Mouse (Mus musculus): Measurements from ENCODE around the gene Tiparp. TPM values are rescaled to one million over a fixed set of nuclear protein-coding genes. Genes with fewer than 3 reads are reported as not detected.

The Tiparp gene
- polyA plus RNA-seq, 1 experiment from 2014 or later, result 34.8 TPM

DNA sequence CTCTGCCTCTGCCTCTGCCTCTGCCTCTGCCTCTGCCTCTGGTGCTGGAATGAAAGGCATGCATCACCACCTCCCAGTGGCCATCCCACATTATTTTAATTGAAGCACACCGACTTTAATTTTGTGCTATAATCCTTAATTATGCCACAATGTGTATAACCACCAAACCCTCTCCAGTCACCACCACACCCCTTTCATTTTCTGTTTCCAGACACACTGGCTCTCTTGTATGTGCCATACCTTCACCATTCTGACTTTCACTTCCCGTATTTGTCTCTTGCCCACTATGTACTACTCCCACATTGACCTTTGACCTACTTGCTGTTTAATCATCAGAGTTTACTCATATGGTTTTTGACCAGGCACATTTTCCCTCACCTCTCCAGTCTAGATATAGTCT lies 12.5 kb upstream of the Tiparp start:
- Histone ChIP-seq H3K9me3 (no peaks in the 10 kb centered on the region), H3K4me3 (no peak overlapping the region), H3K4me2 (replicated peaks) (no peak overlapping the region), H3K36me3 (no peaks in the 10 kb centered on the region), H3K4me1 (peaks cover 6% of the 10 kb centered on the region; the same call in 1 of the 2 replicates), H3K9ac (no peak overlapping the region), H3K27me3 (no peaks in the 10 kb centered on the region), H3K27ac (no peak overlapping the region)
- ATAC-seq (ENCODE audit: insufficient number of reproducible peaks, insufficient read depth, low FRiP score, low TSS enrichment), result no peak
- WGBS, result 80% methylated on average over 2 of the region's 2 CpGs

DNA sequence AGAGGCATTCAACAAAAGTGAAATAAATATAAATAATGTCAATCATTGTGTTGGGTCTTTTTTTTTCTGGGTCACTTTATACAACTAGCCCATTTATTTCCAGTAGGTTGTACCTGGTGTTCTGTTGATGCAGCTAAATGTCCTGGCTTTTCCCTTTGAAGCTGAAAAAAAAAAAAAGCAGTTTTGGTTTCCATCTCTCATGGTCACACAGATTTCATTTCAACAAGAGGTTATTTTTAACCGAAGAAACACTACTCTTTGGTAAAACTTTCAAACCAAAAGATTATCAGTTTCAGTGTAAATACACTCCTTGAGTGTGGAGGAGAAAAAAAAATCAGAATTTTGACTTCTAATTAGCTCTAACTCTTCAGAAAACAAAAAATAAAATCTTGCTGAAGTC lies 11.7 kb upstream of the Tiparp start:
- peaks cover 7% of the 10 kb centered on the region; the same call in 1 of the 2 replicates for H3K4me1 ChIP-seq
- H3K36me3 ChIP-seq, result no peaks in the 10 kb centered on the region
- H3K9ac ChIP-seq, result no peak overlapping the region
- ATAC-seq (ENCODE audit: insufficient number of reproducible peaks, insufficient read depth, low FRiP score, low TSS enrichment), result no peak
- H3K4me2 ChIP-seq (replicated peaks), result no peak overlapping the region
- H3K4me3 ChIP-seq, result no peak overlapping the region
- no peak overlapping the region for H3K27ac ChIP-seq
- 53% methylated on average over 1 of the region's 1 CpGs for WGBS
- H3K27me3 ChIP-seq, result no peaks in the 10 kb centered on the region
- H3K9me3 ChIP-seq, result no peaks in the 10 kb centered on the region

DNA sequence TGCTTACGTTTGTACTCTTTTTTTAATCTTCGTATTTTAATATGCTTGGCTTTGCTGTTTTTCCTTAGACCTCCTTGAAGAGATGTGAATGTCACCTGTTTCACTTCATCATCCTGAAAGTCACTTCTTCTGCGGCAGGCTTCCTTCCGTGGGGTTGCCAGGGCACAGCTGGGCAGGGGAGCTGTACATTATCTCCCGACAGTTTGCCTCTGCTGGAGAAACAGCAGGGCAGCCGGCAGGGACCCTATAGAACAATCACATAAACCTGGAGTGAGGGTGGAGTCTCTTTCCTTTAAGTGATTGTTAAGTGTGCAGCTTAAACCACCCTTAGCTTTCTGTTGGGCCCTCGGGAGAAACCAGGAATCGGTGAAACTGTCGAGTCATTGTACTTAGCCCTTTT lies 11.1 kb upstream of the Tiparp start:
- H3K4me3 ChIP-seq, result no peak overlapping the region
- H3K4me1 ChIP-seq, result peaks cover 9% of the 10 kb centered on the region; the same call in 1 of the 2 replicates
- 21% methylated on average over 9 of the region's 9 CpGs for WGBS
- no peak overlapping the region for H3K27ac ChIP-seq
- H3K4me2 ChIP-seq (replicated peaks), result peak overlapping the region; percentile 21; the same call in 1 of the 2 replicates
- H3K9me3 ChIP-seq, result no peaks in the 10 kb centered on the region
- ATAC-seq (ENCODE audit: insufficient number of reproducible peaks, insufficient read depth, low FRiP score, low TSS enrichment), result no peak
- H3K9ac ChIP-seq, result no peak overlapping the region
- H3K36me3 ChIP-seq, result no peaks in the 10 kb centered on the region
- no peaks in the 10 kb centered on the region for H3K27me3 ChIP-seq

DNA sequence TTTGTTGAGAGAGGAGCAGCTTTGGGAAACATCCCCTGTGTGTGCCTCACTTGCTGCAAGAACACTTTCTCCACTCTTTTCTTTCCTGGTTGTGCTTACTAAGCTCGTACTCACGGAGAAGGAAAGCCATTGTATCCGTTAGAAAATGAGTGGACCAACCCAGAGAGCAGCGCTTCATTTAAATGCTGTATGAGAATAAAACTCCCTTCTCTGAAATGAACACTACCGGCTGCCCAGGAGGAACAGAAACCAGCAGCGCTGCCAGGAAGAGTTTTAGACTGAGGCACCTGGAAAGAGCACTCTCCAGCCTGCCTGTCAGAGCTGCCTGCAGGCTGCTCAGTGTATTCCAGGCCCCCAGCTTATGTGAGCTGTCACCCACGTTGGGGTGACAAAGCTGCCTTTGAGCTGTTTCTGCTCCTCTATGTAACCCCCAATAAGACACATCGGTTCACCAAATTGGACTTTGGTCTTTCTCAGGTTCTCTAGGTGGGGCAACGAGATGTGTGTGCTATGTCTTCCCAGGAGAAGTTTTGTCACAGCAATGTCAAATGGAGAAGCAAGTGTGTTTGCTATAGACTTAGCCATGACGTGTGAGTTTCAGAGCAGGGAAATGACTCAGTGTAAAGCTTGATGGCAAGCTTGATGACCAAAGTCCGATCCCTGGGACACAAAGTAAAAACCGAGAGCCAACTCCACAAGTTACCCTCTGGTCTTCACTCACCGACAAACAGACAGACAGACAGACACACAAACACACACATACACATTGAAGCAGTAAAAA lies 10.3 kb upstream of the Tiparp start:
- H3K4me1 ChIP-seq, result peaks cover 9% of the 10 kb centered on the region; the same call in 1 of the 2 replicates
- WGBS, result 51% methylated on average over 13 of the region's 13 CpGs
- ATAC-seq (ENCODE audit: insufficient number of reproducible peaks, insufficient read depth, low FRiP score, low TSS enrichment), result no peak
- no peak overlapping the region for H3K27ac ChIP-seq
- H3K4me2 ChIP-seq (replicated peaks), result peak overlapping the region; percentile 21; the same call in 1 of the 2 replicates
- no peaks in the 10 kb centered on the region for H3K9me3 ChIP-seq
- H3K9ac ChIP-seq, result no peak overlapping the region
- no peaks in the 10 kb centered on the region for H3K36me3 ChIP-seq
- no peak overlapping the region for H3K4me3 ChIP-seq
- H3K27me3 ChIP-seq, result no peaks in the 10 kb centered on the region

DNA sequence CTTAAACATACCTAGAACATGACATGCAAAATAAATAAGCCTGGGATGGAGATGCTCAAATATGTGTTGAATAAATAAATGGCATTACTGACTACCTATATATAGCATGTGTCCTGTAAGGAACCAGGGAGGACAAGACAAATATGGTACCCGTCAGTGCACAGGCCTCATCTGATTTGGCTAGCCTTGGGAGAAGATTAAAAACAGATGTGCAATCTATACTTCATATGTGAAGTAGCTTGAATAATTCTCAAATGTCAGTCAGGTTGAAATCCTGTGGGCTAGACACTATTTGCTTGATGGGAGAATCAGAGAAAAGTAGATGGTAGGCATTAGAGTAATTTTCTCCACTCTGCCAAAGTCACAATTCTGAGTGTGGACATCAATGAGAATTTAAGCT lies 6.8 kb upstream of the Tiparp start:
- no peak for ATAC-seq (ENCODE audit: insufficient number of reproducible peaks, insufficient read depth, low FRiP score, low TSS enrichment)
- H3K9ac ChIP-seq, result no peak overlapping the region
- no peak overlapping the region for H3K27ac ChIP-seq
- no peak overlapping the region for H3K4me3 ChIP-seq
- H3K4me2 ChIP-seq (replicated peaks), result no peak overlapping the region
- H3K9me3 ChIP-seq, result no peaks in the 10 kb centered on the region
- 29% methylated on average over 1 of the region's 1 CpGs for WGBS
- H3K4me1 ChIP-seq, result peaks cover 9% of the 10 kb centered on the region; the same call in 1 of the 2 replicates
- H3K36me3 ChIP-seq, result no peaks in the 10 kb centered on the region
- H3K27me3 ChIP-seq, result no peaks in the 10 kb centered on the region

DNA sequence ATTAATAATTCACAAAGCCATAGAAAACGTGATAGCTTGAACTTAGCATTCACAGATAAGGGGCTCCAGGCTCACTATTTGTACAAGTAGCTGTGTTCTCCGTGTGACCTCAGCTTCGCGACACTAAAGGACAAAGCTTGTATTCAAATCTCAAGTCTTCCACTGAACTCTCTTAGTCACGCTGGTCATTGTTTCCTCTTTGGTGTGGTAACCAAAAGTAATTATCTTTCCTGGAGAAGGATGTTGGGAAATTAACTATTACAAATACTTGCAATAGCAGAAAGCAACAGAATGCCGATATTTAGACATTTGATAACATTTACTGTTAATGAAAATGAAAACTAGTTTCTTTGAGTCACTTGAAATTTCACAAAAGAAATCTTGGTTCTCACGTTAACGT lies 4.8 kb upstream of the Tiparp start:
- Histone ChIP-seq H3K27ac (no peak overlapping the region), H3K4me1 (peaks cover 3% of the 10 kb centered on the region; the same call in 1 of the 2 replicates), H3K4me3 (no peak overlapping the region), H3K36me3 (no peaks in the 10 kb centered on the region), H3K9ac (no peak overlapping the region), H3K9me3 (no peaks in the 10 kb centered on the region), H3K27me3 (no peaks in the 10 kb centered on the region), H3K4me2 (replicated peaks) (no peak overlapping the region)
- 56% methylated on average over 8 of the region's 8 CpGs for WGBS
- ATAC-seq (ENCODE audit: insufficient number of reproducible peaks, insufficient read depth, low FRiP score, low TSS enrichment), result no peak

DNA sequence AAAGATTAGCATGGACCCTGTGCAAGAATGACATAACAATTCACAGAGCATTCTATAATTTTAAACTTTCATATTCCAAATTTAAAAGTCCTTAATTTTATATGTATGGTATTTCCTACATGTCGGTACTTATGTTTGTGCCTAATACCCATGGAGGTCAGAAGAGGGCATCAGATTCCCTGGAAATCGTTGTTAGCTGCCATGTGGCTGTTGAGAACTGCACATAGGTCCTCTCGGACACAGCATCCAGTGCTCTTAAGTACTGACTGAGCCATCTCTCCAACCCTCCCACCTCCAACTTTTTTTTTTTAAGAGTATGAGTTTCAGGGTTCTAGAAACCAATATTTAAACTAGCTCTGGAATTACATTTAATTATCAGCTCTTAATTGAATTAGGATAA lies 2.5 kb upstream of the Tiparp start:
- H3K4me1 ChIP-seq, result peaks cover 6% of the 10 kb centered on the region; the same call in 1 of the 2 replicates
- WGBS, result 66% methylated on average over 3 of the region's 3 CpGs
- H3K27me3 ChIP-seq, result no peaks in the 10 kb centered on the region
- no peaks in the 10 kb centered on the region for H3K9me3 ChIP-seq
- no peaks in the 10 kb centered on the region for H3K36me3 ChIP-seq
- no peak for ATAC-seq (ENCODE audit: insufficient number of reproducible peaks, insufficient read depth, low FRiP score, low TSS enrichment)
- H3K4me2 ChIP-seq (replicated peaks), result no peak overlapping the region
- no peak overlapping the region for H3K4me3 ChIP-seq
- no peak overlapping the region for H3K27ac ChIP-seq
- no peak overlapping the region for H3K9ac ChIP-seq

DNA sequence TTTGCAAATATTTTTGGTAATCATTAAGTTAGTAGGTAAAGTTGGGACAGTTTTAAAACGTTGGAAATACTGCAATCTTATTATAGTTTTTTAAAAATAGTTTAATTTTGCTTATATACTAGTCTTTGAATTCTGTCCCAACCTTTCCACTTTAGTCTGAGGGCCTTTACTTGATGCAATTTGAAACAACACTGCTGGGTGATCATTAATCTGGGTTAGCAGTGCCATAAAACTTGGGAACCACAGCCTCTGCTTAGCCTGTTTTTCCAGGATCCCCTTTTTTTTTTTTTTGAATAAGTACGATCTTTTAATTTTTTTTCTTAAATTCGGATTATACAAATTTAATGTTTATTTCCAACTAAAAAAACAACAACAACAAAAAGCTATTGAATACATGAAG lies 1.0 kb upstream of the Tiparp start:
- Histone ChIP-seq H3K27me3 (no peaks in the 10 kb centered on the region), H3K36me3 (no peaks in the 10 kb centered on the region), H3K9ac (peak overlapping the region; percentile 89; the same call in 1 of the 2 replicates), H3K27ac (peak overlapping the region; percentile 97; the same call in 1 of the 2 replicates), H3K4me3 (peak overlapping the region; percentile 91), H3K4me2 (replicated peaks) (peak overlapping the region; percentile 52), H3K9me3 (no peaks in the 10 kb centered on the region), H3K4me1 (0 out of 2 replicates have a peak, but pooled peaks cover 3% of the 10 kb centered on the region)
- 16% methylated on average over 3 of the region's 3 CpGs for WGBS
- ATAC-seq (ENCODE audit: insufficient number of reproducible peaks, insufficient read depth, low FRiP score, low TSS enrichment), result no peak

DNA sequence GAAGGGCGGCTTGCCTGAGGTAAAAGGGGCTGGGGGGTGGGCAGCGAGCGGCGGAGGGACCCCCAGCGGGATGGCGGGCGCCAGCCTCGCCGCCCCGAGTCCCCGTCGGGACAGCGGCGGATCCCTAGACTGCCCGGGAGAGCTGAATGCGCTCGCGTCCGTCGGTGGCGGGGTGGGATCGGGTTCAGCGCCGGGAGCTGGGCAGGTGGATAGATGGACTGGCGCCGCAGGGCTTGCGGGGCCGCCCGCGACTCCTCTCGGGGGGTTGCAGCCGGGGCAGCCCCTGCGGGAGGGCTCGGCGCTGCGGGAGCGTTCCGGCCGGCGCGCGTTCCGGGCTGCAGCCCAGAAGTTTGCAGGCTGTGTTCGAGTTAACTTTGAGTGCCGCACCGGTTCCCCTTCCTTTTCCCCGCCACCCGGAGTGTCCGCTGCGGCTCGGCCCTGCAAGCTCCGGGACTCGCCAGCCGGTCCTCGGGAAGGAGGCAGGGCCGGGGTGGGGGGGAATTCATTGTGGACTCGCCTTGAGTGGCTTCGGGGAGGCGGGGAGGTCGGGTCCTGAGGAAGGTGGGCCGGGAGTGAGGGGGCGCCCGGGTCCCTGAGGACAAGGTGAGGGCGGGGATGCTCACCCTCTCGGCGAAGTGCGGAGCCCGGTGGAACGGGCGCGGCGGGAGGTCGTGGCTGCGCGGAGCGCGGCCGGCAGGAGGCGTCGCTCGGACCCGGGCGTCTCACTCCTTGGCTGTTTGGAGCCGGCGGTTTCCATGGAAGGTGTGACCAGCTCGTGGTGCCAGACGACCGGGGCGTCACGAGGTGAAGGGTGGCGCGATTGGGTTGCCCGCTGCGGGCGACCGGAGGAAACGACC lies 632 bp downstream of the Tiparp start:
- Histone ChIP-seq H3K4me3 (peak overlapping the region; percentile 91), H3K27me3 (no peaks in the 10 kb centered on the region), H3K4me1 (peaks cover 6% of the 10 kb centered on the region; the same call in 1 of the 2 replicates), H3K9ac (peak overlapping the region; percentile 89), H3K36me3 (peaks cover 3% of the 10 kb centered on the region; the same call in 1 of the 2 replicates), H3K9me3 (no peaks in the 10 kb centered on the region), H3K4me2 (replicated peaks) (peak overlapping the region; percentile 73), H3K27ac (peak overlapping the region; percentile 97)
- peak; percentile 71 for ATAC-seq (ENCODE audit: insufficient number of reproducible peaks, insufficient read depth, low FRiP score, low TSS enrichment)
- WGBS, result under 1% methylated on average over 84 of the region's 97 CpGs

DNA sequence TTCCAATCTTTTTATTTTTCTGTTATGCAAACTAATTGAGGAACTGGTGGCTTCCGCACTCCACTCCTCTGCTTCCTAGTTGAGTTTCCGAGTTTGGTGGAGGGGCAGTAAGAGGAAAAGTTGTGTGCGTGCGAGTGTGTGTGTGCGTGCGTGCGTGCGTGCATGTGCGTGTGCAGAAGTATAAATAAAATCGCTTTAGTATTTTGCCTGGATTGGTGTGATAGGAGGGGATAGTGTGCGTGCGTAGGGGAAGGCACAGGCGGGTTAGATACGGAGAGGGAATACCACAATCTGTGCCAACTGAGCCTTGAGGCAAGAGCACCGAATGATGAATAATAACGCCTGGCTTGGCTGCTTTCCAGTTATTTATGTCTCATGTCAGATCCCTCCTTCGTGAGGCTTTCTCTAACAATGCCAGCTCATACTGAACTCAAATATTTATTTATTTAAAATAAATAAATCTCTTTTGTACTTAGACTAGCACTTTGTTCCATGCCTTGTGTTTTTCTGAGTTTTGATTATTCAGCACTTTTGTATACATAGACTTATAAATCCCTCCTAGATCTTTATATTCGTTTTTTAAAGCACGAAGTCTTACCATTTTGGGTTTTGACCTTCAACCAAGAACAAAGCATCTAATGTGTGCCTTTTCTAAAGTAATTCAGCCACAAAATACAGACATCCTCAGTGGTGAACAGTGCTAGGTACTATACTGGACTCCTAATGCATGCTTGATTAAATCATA lies 1.4 kb downstream of the Tiparp start:
- ATAC-seq (ENCODE audit: insufficient number of reproducible peaks, insufficient read depth, low FRiP score, low TSS enrichment), result no peak
- H3K36me3 ChIP-seq, result peaks cover 3% of the 10 kb centered on the region; the same call in 1 of the 2 replicates

DNA sequence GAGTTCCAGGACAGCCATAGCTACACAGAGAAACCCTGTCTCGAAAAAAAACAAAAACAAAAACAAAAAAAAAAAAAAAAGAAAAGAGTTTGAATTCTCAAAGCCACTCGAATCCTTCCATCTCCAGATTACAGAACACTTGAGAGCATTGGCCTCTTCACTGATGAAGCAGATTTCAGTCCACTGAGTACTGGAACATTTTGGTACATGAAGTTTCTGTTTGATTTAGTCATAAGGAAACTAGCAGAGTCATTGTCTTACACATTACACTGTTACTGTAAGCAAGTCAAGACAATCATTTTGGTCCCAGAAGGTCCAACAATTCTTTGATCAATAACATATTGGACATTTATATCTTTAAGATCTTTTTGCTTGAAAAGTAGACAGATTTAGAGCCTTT lies 4.8 kb downstream of the Tiparp start:
- Histone ChIP-seq H3K27ac (no peak overlapping the region), H3K4me1 (peaks cover 15% of the 10 kb centered on the region; the same call in 1 of the 2 replicates), H3K9me3 (no peaks in the 10 kb centered on the region), H3K9ac (no peak overlapping the region), H3K4me2 (replicated peaks) (no peak overlapping the region), H3K4me3 (no peak overlapping the region), H3K27me3 (no peaks in the 10 kb centered on the region), H3K36me3 (peaks cover 3% of the 10 kb centered on the region; the same call in 1 of the 2 replicates)
- WGBS, result 91% methylated on average over 2 of the region's 2 CpGs
- ATAC-seq (ENCODE audit: insufficient number of reproducible peaks, insufficient read depth, low FRiP score, low TSS enrichment), result no peak

More for the DNA sequence above, 1.4 kb downstream of the Tiparp start:
- Histone ChIP-seq H3K9ac (peak overlapping the region; percentile 89), H3K27me3 (no peaks in the 10 kb centered on the region), H3K4me3 (peak overlapping the region; percentile 91), H3K4me1 (peaks cover 9% of the 10 kb centered on the region; the same call in 1 of the 2 replicates), H3K9me3 (no peaks in the 10 kb centered on the region), H3K27ac (peak overlapping the region; percentile 97; the same call in 1 of the 2 replicates), H3K4me2 (replicated peaks) (peak overlapping the region; percentile 73)
- WGBS, result 3% methylated on average over 19 of the region's 19 CpGs
